Mouse (Mus musculus): ENCODE data around the gene Itga8.

DNA sequence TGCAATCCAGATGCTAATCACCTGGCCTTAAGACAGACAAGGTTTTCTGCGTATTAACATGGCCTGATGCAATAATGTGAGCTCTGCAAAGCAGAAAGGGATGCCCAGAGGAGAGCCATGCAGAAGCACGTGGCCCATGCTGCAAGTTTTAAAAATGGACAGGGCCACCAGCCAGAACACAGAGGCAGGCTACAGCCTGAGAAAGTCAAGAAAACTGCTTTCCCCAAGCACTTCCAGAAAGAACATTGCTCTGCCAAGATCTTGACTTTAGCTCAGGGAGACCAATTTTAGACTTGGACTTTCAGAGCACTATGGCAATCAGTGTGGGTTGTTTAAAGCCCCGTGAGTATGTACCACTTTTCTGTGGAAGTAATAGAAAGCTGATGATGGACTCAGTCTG is 11.5 kb downstream of the Itga8 start:
- TF ChIP-seq FLI1 (IDR thresholded peaks at IDR 0.05; ENCODE audit: low read length) (no peak), GATA1 (IDR thresholded peaks at IDR 0.05; ENCODE audit: borderline replicate concordance, low read length) (no peak)
